Mouse (Mus musculus) hindbrain, embryonic 14.5 days (tissue): ENCODE results near the gene Rnf34. TPM values are rescaled to one million over a fixed set of nuclear protein-coding genes. Genes with fewer than 3 reads are reported as not detected.

ENCODE experiments used
- ATAC-seq: fragments of 200-750 bp; cut with Nextera tagmentation; 2 replicates; pipeline ENCODE4 v1.8.0; 2017; ENCODE audit warnings: moderate number of reproducible peaks, mild to moderate bottlenecking, moderate TSS enrichment, moderate library complexity; ENCODE audit not compliant: low FRiP score
- DNase-seq: peaks from one replicate; pipeline ENCODE4 v3.0.0-alpha.2; 2015; ENCODE audit warnings: low spot score
- H3K27ac ChIP-seq: fragments of 300-500 bp; sonication (generic); 2 replicates; pipeline ENCODE4 v1.5.1; 2014; ENCODE audit warnings: mild to moderate bottlenecking, moderate library complexity
- H3K27me3 ChIP-seq: fragments of 300-500 bp; sonication (generic); 2 replicates; pipeline ENCODE4 v1.6.1; 2014; ENCODE audit warnings: mild to moderate bottlenecking, low read length, mixed read lengths; ENCODE audit not compliant: control insufficient read depth, insufficient read depth
- H3K36me3 ChIP-seq: fragments of 300-500 bp; sonication (generic); replicated peaks from 2 replicates; pipeline ENCODE4 v1.6.1; 2014; ENCODE audit not compliant: control insufficient read depth, insufficient read depth
- H3K4me1 ChIP-seq: fragments of 300-500 bp; sonication (generic); replicated peaks from 2 replicates; pipeline ENCODE4 v1.6.1; 2014; ENCODE audit warnings: antibody characterized with exemption, low read length, mixed read lengths; ENCODE audit not compliant: control insufficient read depth, insufficient read depth
- H3K4me2 ChIP-seq: fragments of 300-500 bp; sonication (generic); replicated peaks from 2 replicates; pipeline ENCODE4 v1.6.1; 2014; ENCODE audit warnings: mild to moderate bottlenecking, moderate library complexity
- H3K4me3 ChIP-seq: fragments of 300-500 bp; sonication (generic); replicated peaks from 2 replicates; pipeline ENCODE4 v1.5.1; 2014; ENCODE audit warnings: mild to moderate bottlenecking, low read length
- H3K9ac ChIP-seq: fragments of 300-500 bp; sonication (generic); 2 replicates; pipeline ENCODE4 v1.6.1; 2014
- H3K9me3 ChIP-seq: fragments of 300-500 bp; sonication (generic); 2 replicates; pipeline ENCODE4 v1.6.1; 2016; ENCODE audit warnings: low read length; ENCODE audit not compliant: control insufficient read depth
- WGBS: fragments of 180-500 bp; shearing (Covaris S2); extraction: QIAGEN DNeasy Blood & Tissue Kit; methylation state at CpG from one replicate; pipeline ENCODE4 v1.1.7; 2014; 5-methylcytosine and 5-hydroxymethylcytosine counted together
- polyA plus RNA-seq: library from polyadenylated mRNA; unstranded; fragments of >200 nt; fragmentation: Nextera tagmentation; extraction: Ambion mirVana; gene quantifications from 2 replicates; pipeline ENCODE4 v1.2.1, GENCODE M21; 2014

The Rnf34 gene
- polyA plus RNA-seq, 1 experiment from 2014 or later, result 54.8 TPM

DNA sequence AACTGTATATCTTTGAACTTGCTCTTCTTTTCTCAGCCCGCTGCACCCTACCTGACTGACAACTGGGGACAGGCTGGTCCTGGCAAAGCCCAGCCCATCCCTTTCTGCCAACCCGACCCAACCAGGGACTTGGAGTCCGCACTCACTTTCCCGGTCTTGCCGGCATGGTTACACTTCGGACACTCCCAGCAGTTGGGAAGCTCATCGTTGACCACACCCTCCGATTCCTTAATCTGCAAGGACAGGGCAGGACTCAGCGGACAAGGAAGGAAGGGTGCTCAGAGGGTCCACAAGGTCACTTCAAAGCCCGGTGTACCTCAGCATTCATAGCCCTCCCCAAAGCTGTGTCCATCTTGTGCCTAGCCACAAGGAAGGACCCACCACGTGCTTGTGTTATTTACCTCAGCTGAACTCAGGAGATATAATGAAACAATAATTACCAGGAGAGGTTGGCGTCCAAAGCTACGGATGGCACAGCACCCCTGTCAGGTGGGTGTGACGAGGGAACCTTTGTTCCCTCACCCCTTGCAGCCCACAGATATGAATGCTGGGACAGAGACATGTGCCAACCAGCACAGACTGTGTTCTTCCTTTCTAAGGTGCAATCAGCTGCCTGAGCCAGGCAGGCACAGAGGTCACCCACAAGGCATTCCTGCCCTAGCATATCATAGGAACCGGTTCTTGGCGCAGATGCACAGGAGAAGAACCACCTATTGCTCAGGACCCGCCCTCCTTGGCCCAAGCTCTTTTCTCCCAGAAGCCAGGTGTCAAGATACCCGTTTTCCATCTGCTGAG, 32.6 kb downstream of the Rnf34 start:
- H3K36me3 ChIP-seq, result peaks cover 50% of the 10 kb centered on the region
- no peak overlapping the region for H3K4me3 ChIP-seq
- DNase-seq (no peak), ATAC-seq (no peak)
- 94% methylated on average over 18 of the region's 18 CpGs for WGBS
- no peak overlapping the region for H3K4me2 ChIP-seq
- no peaks in the 10 kb centered on the region for H3K9me3 ChIP-seq
- H3K27ac ChIP-seq, result no peak overlapping the region
- H3K9ac ChIP-seq, result no peak overlapping the region
- no peaks in the 10 kb centered on the region for H3K27me3 ChIP-seq
- H3K4me1 ChIP-seq, result no peaks in the 10 kb centered on the region

DNA sequence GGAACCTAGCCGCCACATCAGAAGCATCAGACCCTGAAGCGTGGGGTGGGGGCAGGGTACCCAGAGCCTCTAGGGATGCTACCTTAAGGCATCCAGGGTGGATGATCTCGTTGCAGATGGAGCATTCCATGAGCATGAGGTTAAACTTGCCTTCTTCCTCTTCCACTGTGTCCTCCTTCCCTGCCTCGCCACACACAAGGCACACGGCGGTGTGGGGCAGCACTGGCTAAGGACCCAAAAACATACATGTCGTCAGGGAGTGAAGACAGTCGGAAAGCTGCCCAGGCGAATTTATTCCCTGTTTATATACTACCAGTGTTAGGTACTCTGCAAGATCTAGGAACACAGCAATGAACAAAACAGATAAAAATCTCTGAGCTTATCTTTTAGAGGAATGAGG, 33.4 kb downstream of the Rnf34 start:
- no peak overlapping the region for H3K4me3 ChIP-seq
- H3K4me1 ChIP-seq, result no peaks in the 10 kb centered on the region
- 88% methylated on average over 9 of the region's 9 CpGs for WGBS
- peaks cover 45% of the 10 kb centered on the region for H3K36me3 ChIP-seq
- no peak overlapping the region for H3K4me2 ChIP-seq
- H3K27me3 ChIP-seq, result no peaks in the 10 kb centered on the region
- DNase-seq (no peak), ATAC-seq (no peak)
- H3K9ac ChIP-seq, result no peak overlapping the region
- H3K27ac ChIP-seq, result no peak overlapping the region
- no peaks in the 10 kb centered on the region for H3K9me3 ChIP-seq

DNA sequence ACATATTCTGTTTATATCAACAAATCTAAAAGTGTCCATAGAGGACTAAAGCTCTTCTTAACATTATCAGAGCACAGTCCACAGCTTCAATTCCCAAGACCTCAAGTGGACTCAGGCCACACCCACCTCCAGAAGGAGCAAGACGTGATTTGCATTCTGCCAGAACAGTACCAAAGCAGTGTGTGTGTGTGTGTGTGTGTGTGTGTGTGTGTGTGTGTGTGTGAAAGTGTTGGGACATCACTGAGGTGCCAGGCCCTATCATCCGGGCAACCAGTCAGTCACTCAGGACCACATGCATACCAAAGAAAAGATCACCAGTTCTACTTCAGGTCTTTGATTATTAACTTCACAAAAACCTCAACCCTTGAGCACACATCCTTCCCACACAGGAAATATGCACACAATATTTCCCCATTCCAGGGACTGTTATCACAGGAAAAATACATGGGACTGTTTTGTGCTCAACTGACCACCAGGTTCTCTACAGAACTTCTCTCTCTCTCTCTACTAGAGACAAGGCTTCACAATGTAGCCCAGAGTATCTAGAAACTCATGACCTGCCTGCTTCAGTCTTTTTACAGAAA, 33.9 kb downstream of the Rnf34 start:
- Histone ChIP-seq H3K9me3 (no peaks in the 10 kb centered on the region), H3K27me3 (no peaks in the 10 kb centered on the region), H3K9ac (no peak overlapping the region), H3K27ac (no peak overlapping the region), H3K4me1 (no peaks in the 10 kb centered on the region), H3K36me3 (peaks cover 43% of the 10 kb centered on the region), H3K4me3 (no peak overlapping the region), H3K4me2 (no peak overlapping the region)
- ATAC-seq (no peak), DNase-seq (no peak)
- 52% methylated on average over 2 of the region's 2 CpGs for WGBS

DNA sequence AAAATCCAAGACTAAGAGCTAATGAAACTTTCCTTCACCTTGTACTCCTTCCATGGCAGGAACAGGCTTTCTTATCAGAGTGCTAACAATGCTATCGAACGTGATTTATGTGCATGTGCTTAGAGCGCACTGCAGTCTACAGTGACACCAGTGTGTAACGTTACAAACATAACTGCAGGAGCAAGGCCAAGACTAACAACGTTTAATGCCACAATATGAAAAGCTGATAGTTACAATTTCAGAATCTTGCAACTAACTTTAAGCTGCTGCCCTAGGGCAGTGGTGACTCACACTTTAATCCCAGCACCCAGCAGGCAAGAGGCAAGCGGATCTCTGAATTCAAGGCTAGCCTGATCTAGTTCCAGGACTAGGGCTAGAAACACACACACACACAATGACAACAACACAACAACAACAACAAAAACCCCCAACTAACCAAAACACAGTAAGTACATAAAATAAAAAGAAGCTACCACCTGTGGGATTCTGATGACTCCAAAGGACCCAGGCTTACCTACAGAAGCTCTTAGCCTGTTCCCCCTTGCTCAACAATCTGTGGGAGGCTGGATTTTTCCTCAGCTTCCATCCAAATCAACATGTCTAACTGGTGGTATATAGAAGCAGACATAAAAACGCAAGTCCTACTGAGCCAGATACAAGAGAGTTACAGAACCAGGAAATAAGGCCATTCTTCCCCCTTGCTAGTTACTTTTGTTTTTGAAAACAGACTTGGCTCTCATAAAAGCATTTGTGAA, 34.9 kb downstream of the Rnf34 start:
- WGBS, result 84% methylated on average over 7 of the region's 7 CpGs
- H3K9ac ChIP-seq, result no peak overlapping the region
- no peak overlapping the region for H3K4me2 ChIP-seq
- H3K4me1 ChIP-seq, result no peaks in the 10 kb centered on the region
- DNase-seq, result no peak
- ATAC-seq, result no peak
- H3K27me3 ChIP-seq, result no peaks in the 10 kb centered on the region
- H3K27ac ChIP-seq, result no peak overlapping the region
- H3K36me3 ChIP-seq, result peaks cover 33% of the 10 kb centered on the region
- H3K4me3 ChIP-seq, result no peak overlapping the region
- H3K9me3 ChIP-seq, result no peaks in the 10 kb centered on the region

DNA sequence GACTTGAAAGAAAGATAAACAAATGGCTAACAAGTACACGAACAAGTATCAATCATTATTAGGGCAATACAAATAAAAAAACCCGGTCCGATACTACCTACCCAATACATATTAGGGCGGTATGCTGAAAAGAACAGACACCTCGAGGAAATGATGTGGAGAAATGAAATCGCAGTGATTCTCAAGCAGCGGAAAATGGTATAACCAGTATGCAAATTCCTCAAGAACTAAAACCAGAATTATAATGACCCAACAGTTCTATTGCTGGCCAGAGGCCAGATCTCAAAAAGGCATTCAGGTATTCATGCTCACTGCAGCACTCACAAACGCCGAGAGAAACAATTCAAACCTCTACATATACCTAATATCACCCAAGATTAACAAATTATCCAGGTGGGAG, 37.2 kb downstream of the Rnf34 start:
- 90% methylated on average over 9 of the region's 9 CpGs for WGBS

DNA sequence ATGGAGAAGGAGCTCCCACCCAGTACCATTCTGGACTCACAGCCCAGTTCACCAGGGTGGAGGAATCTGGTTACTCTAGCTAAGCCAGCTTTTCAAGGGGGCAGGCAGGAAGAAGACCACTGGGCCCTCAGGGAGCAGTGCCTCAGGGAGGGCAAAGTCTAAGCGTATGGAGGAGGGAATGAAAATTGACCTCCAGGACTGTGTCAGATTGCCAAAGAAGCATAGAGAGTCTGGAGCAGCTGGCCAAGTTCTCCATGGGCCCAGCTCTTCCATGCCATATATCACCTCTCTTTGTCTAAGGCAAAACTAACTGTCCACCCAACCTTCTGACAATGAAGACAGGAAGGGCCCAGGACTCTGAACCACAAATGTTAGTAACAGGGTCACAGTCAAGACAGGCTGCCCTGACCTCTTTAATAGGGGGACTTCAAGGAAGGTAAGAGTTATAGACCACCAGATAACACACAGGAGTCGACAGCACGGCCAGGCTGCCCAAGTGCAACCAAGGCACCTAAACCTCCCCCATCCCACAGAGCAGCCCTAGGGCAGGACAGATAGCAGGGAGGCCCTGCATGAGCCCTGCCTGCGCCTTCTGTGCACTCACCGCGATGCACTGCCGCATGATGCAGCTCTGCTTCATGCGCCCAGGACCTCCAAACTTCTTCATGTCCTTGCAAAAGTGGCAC, 38.2 kb downstream of the Rnf34 start:
- ATAC-seq, result no peak
- WGBS, result 81% methylated on average over 8 of the region's 8 CpGs
- H3K27me3 ChIP-seq, result no peaks in the 10 kb centered on the region

More for the DNA sequence above, 37.2 kb downstream of the Rnf34 start:
- H3K36me3 ChIP-seq, result peaks cover 14% of the 10 kb centered on the region; the same call in 1 of the 2 replicates
- no peaks in the 10 kb centered on the region for H3K27me3 ChIP-seq
- no peak overlapping the region for H3K9ac ChIP-seq
- DNase-seq (no peak), ATAC-seq (no peak)
- no peak overlapping the region for H3K4me3 ChIP-seq
- H3K4me2 ChIP-seq, result no peak overlapping the region
- H3K4me1 ChIP-seq, result no peaks in the 10 kb centered on the region
- no peak overlapping the region for H3K27ac ChIP-seq
- H3K9me3 ChIP-seq, result no peaks in the 10 kb centered on the region

DNA sequence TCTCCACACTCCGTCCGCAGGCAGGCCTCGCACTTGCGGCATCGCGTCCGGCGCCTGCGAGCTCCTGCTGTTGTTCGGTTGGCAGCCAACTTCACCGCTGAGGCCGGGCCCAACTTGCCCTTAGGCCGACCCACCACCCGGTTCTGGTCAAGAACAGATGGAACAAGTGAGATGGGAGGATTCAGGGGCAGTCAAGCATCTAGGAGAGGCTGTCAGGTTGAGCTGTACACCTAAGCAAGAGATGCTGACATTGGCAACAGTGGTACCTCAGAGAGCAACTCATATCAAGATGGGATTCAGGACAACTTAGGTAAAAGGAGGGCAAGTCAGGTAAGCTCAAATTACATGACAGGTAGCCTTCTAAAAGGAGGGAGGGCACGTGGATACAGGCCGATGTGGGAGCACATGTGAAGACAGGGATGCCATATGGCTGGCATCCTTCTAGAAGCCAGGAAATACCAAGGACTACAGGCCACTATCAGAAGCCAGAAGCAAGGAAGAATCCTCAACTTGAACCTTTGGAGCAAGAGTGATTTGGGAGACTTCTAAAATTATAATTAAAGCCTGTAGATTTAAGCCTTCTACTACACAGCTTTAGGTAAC, 38.9 kb downstream of the Rnf34 start:
- H3K27me3 ChIP-seq, result no peaks in the 10 kb centered on the region
- no peak for ATAC-seq
- H3K27ac ChIP-seq, result no peak overlapping the region
- no peak overlapping the region for H3K4me3 ChIP-seq
- 92% methylated on average over 16 of the region's 16 CpGs for WGBS
- peaks cover 6% of the 10 kb centered on the region; the same call in 1 of the 2 replicates for H3K36me3 ChIP-seq
- no peaks in the 10 kb centered on the region for H3K4me1 ChIP-seq
- H3K4me2 ChIP-seq, result no peak overlapping the region
- DNase-seq, result no peak
- no peak overlapping the region for H3K9ac ChIP-seq
- H3K9me3 ChIP-seq, result no peaks in the 10 kb centered on the region

More for the DNA sequence above, 38.2 kb downstream of the Rnf34 start:
- no peak overlapping the region for H3K27ac ChIP-seq
- no peaks in the 10 kb centered on the region for H3K9me3 ChIP-seq
- DNase-seq, result no peak
- H3K4me2 ChIP-seq, result no peak overlapping the region
- H3K36me3 ChIP-seq, result peaks cover 6% of the 10 kb centered on the region; the same call in 1 of the 2 replicates
- H3K4me1 ChIP-seq, result no peaks in the 10 kb centered on the region
- no peak overlapping the region for H3K4me3 ChIP-seq
- no peak overlapping the region for H3K9ac ChIP-seq

DNA sequence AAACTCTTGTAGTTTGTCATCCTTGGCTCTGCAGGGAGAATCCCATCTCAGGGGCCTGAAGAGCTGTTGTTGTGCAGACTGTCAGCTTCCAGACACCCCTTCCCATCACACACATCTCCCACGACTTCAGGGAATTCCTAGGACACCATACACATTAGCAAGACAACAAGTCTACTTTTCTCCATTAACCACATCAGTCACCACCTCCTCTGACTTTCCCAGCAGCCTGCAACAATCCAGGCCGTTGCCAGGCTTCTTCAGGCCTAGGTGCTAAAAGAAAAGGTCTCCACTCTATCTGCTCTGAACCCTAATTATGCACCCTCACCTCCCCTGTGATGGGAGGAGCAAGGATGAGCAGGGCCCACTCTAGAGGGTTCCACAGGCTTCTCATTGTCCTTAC, 40.5 kb downstream of the Rnf34 start:
- WGBS, result 59% methylated on average over 2 of the region's 2 CpGs
- Histone ChIP-seq H3K9me3 (no peaks in the 10 kb centered on the region), H3K4me1 (no peaks in the 10 kb centered on the region)

More for the DNA sequence above, 40.5 kb downstream of the Rnf34 start:
- H3K27ac ChIP-seq, result no peak overlapping the region
- H3K9ac ChIP-seq, result no peak overlapping the region
- H3K27me3 ChIP-seq, result no peaks in the 10 kb centered on the region
- DNase-seq, result no peak
- no peak overlapping the region for H3K4me2 ChIP-seq
- no peak overlapping the region for H3K4me3 ChIP-seq
- peaks cover 6% of the 10 kb centered on the region; the same call in 1 of the 2 replicates for H3K36me3 ChIP-seq
- no peak for ATAC-seq
